Mouse (Mus musculus): ENCODE results near the gene Slc35f5. TPM values are rescaled to one million over a fixed set of nuclear protein-coding genes. Genes with fewer than 3 reads are reported as not detected.

Slc35f5 gene
- total and polyA plus RNA-seq, 3 experiments, result 3.9 to 6.0 (median 5.8) TPM

DNA sequence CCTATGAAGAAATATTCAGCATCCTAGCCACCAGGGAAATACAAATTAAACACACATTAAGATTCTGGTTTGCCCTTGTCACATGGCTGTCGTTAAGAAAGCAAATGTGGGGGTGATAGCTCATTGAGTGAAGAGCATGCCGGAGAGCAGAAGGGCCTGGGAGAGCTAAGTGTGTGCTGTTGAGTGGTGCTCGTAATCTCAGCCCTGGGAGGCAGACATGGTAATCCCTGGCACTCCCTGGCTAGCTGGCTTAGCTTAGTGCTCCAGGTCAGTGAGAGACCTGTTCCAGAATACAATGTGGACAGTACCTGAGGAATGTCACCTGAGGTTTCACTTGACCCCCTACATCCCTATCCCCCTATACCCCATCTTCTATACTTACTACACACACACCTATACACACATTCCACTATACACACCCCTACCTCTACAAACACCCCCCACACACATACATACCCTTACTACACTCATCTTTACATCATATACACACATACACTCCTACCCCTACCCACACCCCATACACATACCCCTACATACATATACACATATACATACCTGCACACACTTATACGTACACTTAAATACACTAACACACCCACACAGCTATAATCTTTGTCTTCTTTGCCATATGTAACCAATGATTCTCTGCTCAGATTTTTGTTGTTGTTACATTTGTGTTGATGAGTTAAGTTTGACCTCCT lies 64.1 kb downstream of the Slc35f5 start:
- Histone ChIP-seq H3K36me3 (replicated peaks in 1 of 2; ENCODE audit: control insufficient read depth in 1 of 2, insufficient read depth in 1 of 2, low read length in 1 of 2) (no peaks in the 10 kb centered on the region), H3K4me2 (ENCODE audit: insufficient read depth, low read depth, poor library complexity, severe bottlenecking) (no peak overlapping the region), H3K4me3 (replicated peaks in 1 of 3; ENCODE audit: low read depth in 2 of 3, low read length in 2 of 3, poor library complexity in 1 of 3) (no peak overlapping the region), H3K27ac (ENCODE audit: insufficient read depth, low read depth) (no peak overlapping the region), H3K27me3 (replicated peaks) (peaks cover 46% of the 10 kb centered on the region), H3K9ac (ENCODE audit: insufficient read depth, low read depth) (no peak overlapping the region), H3K9me3 (replicated peaks; ENCODE audit: low read length) (no peaks in the 10 kb centered on the region), H3K79me2 (replicated peaks; ENCODE audit: control insufficient read depth, extremely low read depth, insufficient read depth, poor library complexity, severe bottlenecking) (no peaks in the 10 kb centered on the region), H3K4me1 (ENCODE audit: control insufficient read depth in 1 of 2, insufficient read depth in 2 of 2) (no peaks in the 10 kb centered on the region)
- TF ChIP-seq SMC3 (IDR thresholded peaks at IDR 0.05; ENCODE audit: low read depth, low read length) (no peak), TBP (conservative IDR thresholded peaks at IDR 0.05; ENCODE audit: low read depth, low read length) (no peak), SIN3A (IDR thresholded peaks at IDR 0.05; ENCODE audit: low read length) (no peak), CHD1 (IDR thresholded peaks at IDR 0.05; ENCODE audit: low read depth, low read length) (no peak), HCFC1 (IDR thresholded peaks at IDR 0.05; ENCODE audit: low read depth, low read length) (no peak), GABPA (IDR thresholded peaks at IDR 0.05; ENCODE audit: insufficient replicate concordance, low read depth, low read length) (no peak), MEF2A (IDR thresholded peaks at IDR 0.05; ENCODE audit: borderline replicate concordance, low read depth, low read length) (no peak), CHD2 (IDR thresholded peaks at IDR 0.05; ENCODE audit: low read length) (no peak)
- in situ Hi-C loops (cut with MboI; ENCODE audit: low pct_ligation_motif_present, low pct_unique_long_range_greater_than_20kb, low sequenced_read_pairs) (no loop called here), dilution Hi-C loops (cut with MboI; ENCODE audit: extremely low pct_ligation_motif_present, extremely low pct_unique_long_range_greater_than_20kb, low sequenced_read_pairs) (no loop called here)
- DNase-seq (ENCODE audit: extremely low read depth), result no peak

DNA sequence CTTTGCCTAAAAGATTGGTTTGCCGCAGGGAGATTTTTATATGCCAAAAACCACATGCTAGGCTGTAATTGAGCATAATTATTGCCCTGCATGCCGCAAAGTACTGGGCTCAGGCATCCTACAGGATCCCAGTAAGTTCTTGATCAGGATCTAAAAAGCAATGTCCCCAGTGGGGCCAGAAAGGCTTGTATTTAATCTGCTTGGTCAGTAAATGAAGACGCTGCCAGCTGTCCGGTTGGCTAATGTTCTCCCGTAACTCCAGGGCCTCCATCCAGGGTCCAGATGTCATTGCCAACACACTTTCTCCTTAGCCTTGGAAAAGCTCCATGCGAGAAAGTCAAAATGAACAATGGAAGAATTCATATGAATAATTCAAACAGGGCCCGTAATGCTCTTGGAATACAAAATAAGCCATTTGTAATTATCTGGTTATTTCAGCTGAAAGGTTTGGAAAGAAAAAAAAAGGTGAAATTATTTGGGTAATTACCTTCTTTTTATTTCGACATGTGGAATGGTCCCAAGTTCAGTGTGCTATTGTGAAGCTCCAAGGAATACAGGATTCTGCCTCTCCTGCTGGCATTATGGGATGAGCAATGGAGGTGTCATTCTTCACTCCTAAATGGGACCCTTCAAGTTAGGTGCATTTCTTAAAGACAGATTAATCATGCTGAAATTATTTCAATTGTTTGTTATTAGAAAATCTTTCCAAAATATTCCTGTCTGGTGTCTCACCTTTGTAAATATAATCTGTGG lies 79.3 kb downstream of the Slc35f5 start:
- in situ Hi-C loops (cut with MboI; ENCODE audit: low pct_ligation_motif_present, low pct_unique_long_range_greater_than_20kb, low sequenced_read_pairs), result no loop called here
- Histone ChIP-seq H3K4me3 (replicated peaks in 1 of 3; ENCODE audit: low read depth in 2 of 3, low read length in 2 of 3, poor library complexity in 1 of 3) (no peak overlapping the region), H3K79me2 (replicated peaks; ENCODE audit: control insufficient read depth, extremely low read depth, insufficient read depth, poor library complexity, severe bottlenecking) (no peaks in the 10 kb centered on the region), H3K9me3 (replicated peaks; ENCODE audit: low read length) (no peaks in the 10 kb centered on the region), H3K27ac (ENCODE audit: insufficient read depth, low read depth) (no peak overlapping the region), H3K36me3 (replicated peaks in 1 of 2; ENCODE audit: control insufficient read depth in 1 of 2, insufficient read depth in 1 of 2, low read length in 1 of 2) (no peaks in the 10 kb centered on the region), H3K4me1 (ENCODE audit: control insufficient read depth in 1 of 2, insufficient read depth in 2 of 2) (no peaks in the 10 kb centered on the region), H3K9ac (ENCODE audit: insufficient read depth, low read depth) (no peak overlapping the region), H3K4me2 (ENCODE audit: insufficient read depth, low read depth, poor library complexity, severe bottlenecking) (no peak overlapping the region), H3K27me3 (replicated peaks) (peaks cover 48% of the 10 kb centered on the region)
- no peak for TF ChIP-seq IRF4 (IDR thresholded peaks at IDR 0.05; ENCODE audit: low read depth, low read length)
- no peak for TF ChIP-seq RAD21 (IDR thresholded peaks at IDR 0.05; ENCODE audit: low read depth, low read length)
- TF ChIP-seq POLR2AphosphoS2 (IDR thresholded peaks at IDR 0.05; ENCODE audit: low read depth, low read length), result no peak
- TF ChIP-seq ETS1 (conservative IDR thresholded peaks at IDR 0.05; ENCODE audit: low read depth, low read length), result no peak
- TF ChIP-seq POLR2A (IDR thresholded peaks at IDR 0.05; ENCODE audit: low read depth, low read length), result no peak
- no peak for TF ChIP-seq USF1 (IDR thresholded peaks at IDR 0.05; ENCODE audit: low read depth, low read length)
- TF ChIP-seq CTCF (conservative IDR thresholded peaks at IDR 0.05 in 1 of 2, IDR thresholded peaks at IDR 0.05 in 1 of 2; ENCODE audit: low read depth in 2 of 2, low read length in 2 of 2), result no peak
- no peak for DNase-seq (ENCODE audit: extremely low read depth)
- dilution Hi-C loops (cut with MboI; ENCODE audit: extremely low pct_ligation_motif_present, extremely low pct_unique_long_range_greater_than_20kb, low sequenced_read_pairs), result no loop called here
